Mouse (Mus musculus) kidney, adult 2 months (tissue): Measurements from ENCODE around the gene Cnot11. TPM values are rescaled to one million over a fixed set of nuclear protein-coding genes. Genes with fewer than 3 reads are reported as not detected.

Experiments used
- DNase-seq: peaks from one replicate; pipeline ENCODE4 v3.0.0; 2021
- H3K27ac ChIP-seq: fragments of 200-500 bp; 2 replicates; pipeline ENCODE4 v1.5.1; 2012; ENCODE audit warnings: low read depth, low read length, control low read depth, inconsistent platforms; ENCODE audit not compliant: insufficient read depth
- H3K27me3 ChIP-seq: fragments of 200-500 bp; replicated peaks from 2 replicates; pipeline ENCODE4 v1.6.1; 2012; ENCODE audit warnings: mild to moderate bottlenecking, moderate library complexity, low read length, inconsistent platforms; ENCODE audit not compliant: control insufficient read depth, insufficient read depth
- H3K36me3 ChIP-seq: fragments of 200-500 bp; 2 replicates; pipeline ENCODE4 v1.6.1; 2012; ENCODE audit warnings: mild to moderate bottlenecking, moderate library complexity, low read length, inconsistent platforms; ENCODE audit not compliant: control insufficient read depth, insufficient read depth
- H3K4me1 ChIP-seq: fragments of 200-500 bp; 2 replicates; pipeline ENCODE4 v1.6.1; 2011; ENCODE audit warnings: low read length; ENCODE audit not compliant: control insufficient read depth, insufficient read depth
- H3K4me3 ChIP-seq: fragments of 200-500 bp; 2 replicates; pipeline ENCODE4 v1.5.1; 2011; ENCODE audit warnings: mild to moderate bottlenecking, low read depth, low read length, control low read depth; ENCODE audit not compliant: insufficient read depth
- CTCF ChIP-seq: fragments of 200-500 bp; conservative IDR thresholded peaks from 2 replicates; pipeline ENCODE4 v1.5.1; 2011; ENCODE audit warnings: low read depth, mild to moderate bottlenecking, control low read depth, low read length, moderate library complexity, mixed read lengths; ENCODE audit not compliant: insufficient read depth, insufficient read length
- POLR2A ChIP-seq: fragments of 200-500 bp; IDR thresholded peaks from one replicate; pipeline ENCODE4 v1.6.1; 2011; ENCODE audit warnings: low read depth, low read length, control low read depth
- WGBS: fragments of 180-500 bp; shearing (Covaris S2); methylation state at CpG from one replicate; pipeline ENCODE4 v1.1.7; 2018; 5-methylcytosine and 5-hydroxymethylcytosine counted together
- polyA plus RNA-seq: library from polyadenylated mRNA; depleted of rRNA; stranded (reverse); fragments of >200 nt; gene quantifications from 2 replicates; pipeline ENCODE4 v1.2.3, GENCODE M21; 2012

Cnot11 gene
- polyA plus RNA-seq, 1 experiment, result 18.2 TPM

GRCm38 (mm10) chr1:39502817-39503633, 31.8 kb upstream of the Cnot11 start:
- no peak overlapping the region for H3K27ac ChIP-seq
- no peak for TF ChIP-seq POLR2A
- TF ChIP-seq CTCF, result no peak
- peak; percentile 12 for DNase-seq
- no peak overlapping the region for H3K4me3 ChIP-seq
- WGBS, result 82% methylated on average over 17 of the region's 17 CpGs
- no peaks in the 10 kb centered on the region for H3K27me3 ChIP-seq
- no peaks in the 10 kb centered on the region for H3K36me3 ChIP-seq
- H3K4me1 ChIP-seq, result no peaks in the 10 kb centered on the region

GRCm38 (mm10) chr1:39504261-39504660, 30.5 kb upstream of the Cnot11 start:
- 18% methylated on average over 1 of the region's 1 CpGs for WGBS
- Histone ChIP-seq H3K36me3 (no peaks in the 10 kb centered on the region), H3K27ac (no peak overlapping the region), H3K4me1 (no peaks in the 10 kb centered on the region), H3K4me3 (no peak overlapping the region), H3K27me3 (no peaks in the 10 kb centered on the region)
- DNase-seq, result peak; percentile 45
- TF ChIP-seq POLR2A (no peak), CTCF (peak; percentile 72)

GRCm38 (mm10) chr1:39505600-39505999, 29.2 kb upstream of the Cnot11 start:
- TF ChIP-seq POLR2A (no peak), CTCF (no peak)
- DNase-seq, result no peak
- WGBS, result 50% methylated on average over 9 of the region's 9 CpGs
- H3K4me1 ChIP-seq, result no peaks in the 10 kb centered on the region
- H3K4me3 ChIP-seq, result no peak overlapping the region
- H3K27ac ChIP-seq, result no peak overlapping the region
- no peaks in the 10 kb centered on the region for H3K36me3 ChIP-seq
- no peaks in the 10 kb centered on the region for H3K27me3 ChIP-seq

DNA sequence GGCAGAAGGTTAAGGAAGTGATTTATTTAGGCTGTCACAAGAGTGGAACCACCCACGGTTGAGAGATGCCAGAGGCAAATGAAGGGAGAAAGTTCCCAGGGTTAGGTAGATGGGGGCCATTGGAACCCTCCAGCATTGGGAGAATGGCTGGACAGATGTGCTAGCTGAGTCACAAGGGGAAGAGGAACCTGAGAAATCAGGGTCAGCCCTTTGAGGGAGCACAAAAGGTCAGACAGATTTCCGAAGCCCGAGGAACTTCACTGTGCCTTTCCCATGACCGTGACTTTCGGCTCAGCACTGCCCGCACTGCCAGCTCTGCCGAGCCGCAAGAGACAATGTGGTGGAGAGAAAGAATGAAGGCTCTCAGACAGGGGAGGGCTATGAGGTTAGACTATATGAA, 23.0 kb upstream of the Cnot11 start:
- no peak overlapping the region for H3K4me3 ChIP-seq
- no peak for TF ChIP-seq CTCF
- TF ChIP-seq POLR2A, result no peak
- no peak for DNase-seq
- H3K27me3 ChIP-seq, result no peaks in the 10 kb centered on the region
- H3K4me1 ChIP-seq, result no peaks in the 10 kb centered on the region
- H3K27ac ChIP-seq, result no peak overlapping the region
- 42% methylated on average over 8 of the region's 8 CpGs for WGBS
- H3K36me3 ChIP-seq, result no peaks in the 10 kb centered on the region

- no peaks in the 10 kb centered on the region for H3K4me1 ChIP-seq
- no peak for TF ChIP-seq POLR2A
- no peak for TF ChIP-seq CTCF
- no peaks in the 10 kb centered on the region for H3K36me3 ChIP-seq
- H3K27me3 ChIP-seq, result no peaks in the 10 kb centered on the region
- no peak overlapping the region for H3K27ac ChIP-seq
- H3K4me3 ChIP-seq, result no peak overlapping the region
- WGBS, result 43% methylated on average over 1 of the region's 1 CpGs
- DNase-seq, result no peak
Measured at GRCm38 (mm10) chr1:39512183-39512582, 22.6 kb upstream of the Cnot11 start.

DNA sequence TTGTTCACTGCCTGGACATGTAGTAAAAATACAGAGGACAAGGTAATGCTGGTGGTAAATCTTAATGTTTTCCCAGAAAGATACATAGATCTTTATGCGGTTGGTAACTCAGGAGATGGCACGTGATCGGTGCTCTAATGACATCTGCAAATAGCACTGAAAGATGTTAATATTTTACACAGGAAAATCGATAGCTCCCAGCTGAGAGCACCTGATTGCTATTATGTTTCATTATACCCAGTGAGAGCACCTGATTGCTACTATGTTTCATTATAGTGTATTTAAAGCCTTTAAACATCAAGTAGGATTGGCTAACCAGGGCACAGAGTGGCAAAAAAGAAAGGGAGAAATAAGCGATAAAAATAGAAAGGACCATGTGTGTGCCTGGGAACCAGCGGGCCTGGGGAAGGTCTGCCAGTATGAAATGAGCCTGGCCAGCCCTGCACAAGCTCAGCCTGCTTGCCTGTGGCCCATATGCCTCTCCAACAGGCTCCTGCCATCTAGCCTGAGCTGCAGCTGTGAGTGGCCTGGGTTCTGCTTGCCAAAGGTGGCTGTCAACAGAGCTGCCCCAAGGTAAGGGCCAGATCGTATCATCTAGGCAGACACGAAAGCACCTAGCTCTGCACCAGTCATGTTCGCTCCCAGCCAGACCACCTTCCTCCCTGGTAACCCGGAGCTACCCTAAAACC, 19.3 kb upstream of the Cnot11 start:
- DNase-seq, result no peak
- H3K36me3 ChIP-seq, result no peaks in the 10 kb centered on the region
- H3K4me1 ChIP-seq, result no peaks in the 10 kb centered on the region
- H3K4me3 ChIP-seq, result no peak overlapping the region
- no peak overlapping the region for H3K27ac ChIP-seq
- 81% methylated on average over 10 of the region's 10 CpGs for WGBS
- no peaks in the 10 kb centered on the region for H3K27me3 ChIP-seq
- no peak for TF ChIP-seq CTCF
- no peak for TF ChIP-seq POLR2A

DNA sequence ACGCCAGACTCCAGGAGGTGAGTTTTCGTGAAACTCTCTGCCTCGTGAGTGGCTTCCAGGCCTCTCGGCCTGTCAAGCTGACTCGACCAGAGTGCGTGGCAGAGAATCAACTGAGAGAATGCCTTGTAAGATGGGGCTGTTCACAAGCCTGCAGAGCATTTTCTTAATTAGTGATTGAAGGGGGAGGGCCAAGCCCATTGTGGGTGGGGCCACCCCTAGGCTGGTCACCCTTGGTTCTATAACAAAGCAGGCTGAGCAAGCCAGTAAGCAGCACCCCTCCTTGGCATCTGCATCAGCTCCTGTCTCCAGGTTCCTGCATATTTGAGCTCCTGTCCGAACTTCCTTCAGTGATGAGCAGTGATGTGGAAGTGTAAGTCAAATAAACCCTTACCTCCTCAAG, 13.5 kb upstream of the Cnot11 start:
- 90% methylated on average over 7 of the region's 7 CpGs for WGBS
- no peak overlapping the region for H3K27ac ChIP-seq
- no peaks in the 10 kb centered on the region for H3K36me3 ChIP-seq
- H3K4me1 ChIP-seq, result no peaks in the 10 kb centered on the region
- no peak for TF ChIP-seq CTCF
- no peak for TF ChIP-seq POLR2A
- H3K27me3 ChIP-seq, result no peaks in the 10 kb centered on the region
- H3K4me3 ChIP-seq, result no peak overlapping the region
- no peak for DNase-seq

DNA sequence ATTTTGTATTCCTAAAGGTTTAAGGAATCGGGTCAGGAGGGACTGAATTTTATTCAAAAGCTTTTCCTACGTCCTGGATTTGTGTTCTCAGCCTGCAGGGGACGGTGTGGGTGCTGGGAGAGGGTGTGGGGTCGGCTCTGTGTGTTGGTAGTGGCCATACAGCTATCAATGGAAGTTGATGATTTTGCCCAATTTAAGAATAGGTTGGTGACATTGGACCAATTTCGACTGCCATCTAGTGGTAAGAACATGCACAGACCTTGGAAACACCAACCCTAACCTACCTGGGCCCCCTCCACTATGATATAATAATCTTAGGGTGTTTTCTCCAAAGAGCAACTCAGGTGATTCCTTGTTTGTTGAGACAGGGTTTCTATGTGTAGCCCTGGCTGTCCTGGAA, 12.3 kb upstream of the Cnot11 start:
- 25% methylated on average over 5 of the region's 5 CpGs for WGBS
- Histone ChIP-seq H3K36me3 (no peaks in the 10 kb centered on the region), H3K27me3 (no peaks in the 10 kb centered on the region), H3K4me3 (no peak overlapping the region), H3K4me1 (no peaks in the 10 kb centered on the region), H3K27ac (no peak overlapping the region)
- peak; percentile 57 for DNase-seq
- TF ChIP-seq CTCF (peak; percentile 55), POLR2A (no peak)
